Mouse (Mus musculus): ENCODE results near the gene Kcnc3. TPM values are rescaled to one million over a fixed set of nuclear protein-coding genes. Genes with fewer than 3 reads are reported as not detected.

The Kcnc3 gene
- polyA plus RNA-seq, 1 experiment from 2014 or later = 0.22 TPM

GRCm38 (mm10) chr7:44563284-44563683 lies 27.2 kb upstream of the Kcnc3 start:
- ATAC-seq (replicated peaks; ENCODE audit: low FRiP score) = no peak
- Histone ChIP-seq H3K4me1 (replicated peaks; ENCODE audit: control insufficient read depth, insufficient read depth, low read length) (no peaks in the 10 kb centered on the region), H3K9ac (ENCODE audit: low read depth, low read length) (no peak overlapping the region), H3K27ac (ENCODE audit: low read depth, low read length) (no peak overlapping the region), H3K4me2 (no peak overlapping the region), H3K27me3 (replicated peaks; ENCODE audit: control insufficient read depth, insufficient read depth, low read length) (no peaks in the 10 kb centered on the region; the same call in 1 of the 2 replicates), H3K9me3 (ENCODE audit: control insufficient read depth, low read length) (no peaks in the 10 kb centered on the region), H3K4me3 (ENCODE audit: low read depth, low read length) (no peak overlapping the region), H3K36me3 (ENCODE audit: control insufficient read depth, insufficient read depth, low read length) (no peaks in the 10 kb centered on the region)
- 38% methylated on average over 8 of the region's 8 CpGs for WGBS
- no peak for DNase-seq (ENCODE audit: low spot score)

GRCm38 (mm10) chr7:44564486-44564885 lies 26.0 kb upstream of the Kcnc3 start:
- H3K4me2 ChIP-seq = no peak overlapping the region
- peaks cover 2% of the 10 kb centered on the region; the same call in 1 of the 2 replicates for H3K27me3 ChIP-seq (replicated peaks; ENCODE audit: control insufficient read depth, insufficient read depth, low read length)
- no peak overlapping the region for H3K9ac ChIP-seq (ENCODE audit: low read depth, low read length)
- ATAC-seq (replicated peaks; ENCODE audit: low FRiP score) (no peak), DNase-seq (ENCODE audit: low spot score) (no peak)
- H3K36me3 ChIP-seq (ENCODE audit: control insufficient read depth, insufficient read depth, low read length) = no peaks in the 10 kb centered on the region
- H3K27ac ChIP-seq (ENCODE audit: low read depth, low read length) = no peak overlapping the region
- H3K9me3 ChIP-seq (ENCODE audit: control insufficient read depth, low read length) = no peaks in the 10 kb centered on the region
- H3K4me3 ChIP-seq (ENCODE audit: low read depth, low read length) = no peak overlapping the region
- H3K4me1 ChIP-seq (replicated peaks; ENCODE audit: control insufficient read depth, insufficient read depth, low read length) = no peaks in the 10 kb centered on the region
- 77% methylated on average over 10 of the region's 10 CpGs for WGBS

- Histone ChIP-seq H3K27ac (ENCODE audit: low read depth, low read length) (no peak overlapping the region), H3K4me1 (replicated peaks; ENCODE audit: control insufficient read depth, insufficient read depth, low read length) (no peaks in the 10 kb centered on the region), H3K9ac (ENCODE audit: low read depth, low read length) (no peak overlapping the region), H3K4me3 (ENCODE audit: low read depth, low read length) (no peak overlapping the region), H3K27me3 (replicated peaks; ENCODE audit: control insufficient read depth, insufficient read depth, low read length) (peaks cover 2% of the 10 kb centered on the region; the same call in 1 of the 2 replicates), H3K4me2 (no peak overlapping the region), H3K36me3 (ENCODE audit: control insufficient read depth, insufficient read depth, low read length) (no peaks in the 10 kb centered on the region), H3K9me3 (ENCODE audit: control insufficient read depth, low read length) (no peaks in the 10 kb centered on the region)
- WGBS = 58% methylated on average over 6 of the region's 6 CpGs
- ATAC-seq (replicated peaks; ENCODE audit: low FRiP score) = no peak
- DNase-seq (ENCODE audit: low spot score) = no peak
These were observed 25.1 kb upstream of the Kcnc3 start for GRCm38 (mm10) chr7:44565414-44565813.

GRCm38 (mm10) chr7:44568803-44569202 lies 21.7 kb upstream of the Kcnc3 start:
- Histone ChIP-seq H3K4me2 (no peak overlapping the region), H3K9me3 (ENCODE audit: control insufficient read depth, low read length) (no peaks in the 10 kb centered on the region), H3K27ac (ENCODE audit: low read depth, low read length) (no peak overlapping the region), H3K36me3 (ENCODE audit: control insufficient read depth, insufficient read depth, low read length) (no peaks in the 10 kb centered on the region), H3K9ac (ENCODE audit: low read depth, low read length) (no peak overlapping the region), H3K4me3 (ENCODE audit: low read depth, low read length) (no peak overlapping the region), H3K4me1 (replicated peaks; ENCODE audit: control insufficient read depth, insufficient read depth, low read length) (no peaks in the 10 kb centered on the region), H3K27me3 (replicated peaks; ENCODE audit: control insufficient read depth, insufficient read depth, low read length) (peaks cover 8% of the 10 kb centered on the region; the same call in 1 of the 2 replicates)
- WGBS = 63% methylated on average over 9 of the region's 9 CpGs
- ATAC-seq (replicated peaks; ENCODE audit: low FRiP score) (no peak), DNase-seq (ENCODE audit: low spot score) (no peak)

GRCm38 (mm10) chr7:44570989-44571388 lies 19.5 kb upstream of the Kcnc3 start:
- H3K27ac ChIP-seq (ENCODE audit: low read depth, low read length) = no peak overlapping the region
- no peak for ATAC-seq (replicated peaks; ENCODE audit: low FRiP score)

GRCm38 (mm10) chr7:44571811-44572210 lies 18.7 kb upstream of the Kcnc3 start:
- Histone ChIP-seq H3K9me3 (ENCODE audit: control insufficient read depth, low read length) (no peaks in the 10 kb centered on the region), H3K4me1 (replicated peaks; ENCODE audit: control insufficient read depth, insufficient read depth, low read length) (no peaks in the 10 kb centered on the region), H3K4me3 (ENCODE audit: low read depth, low read length) (no peak overlapping the region), H3K27me3 (replicated peaks; ENCODE audit: control insufficient read depth, insufficient read depth, low read length) (peaks cover 8% of the 10 kb centered on the region; the same call in 1 of the 2 replicates), H3K9ac (ENCODE audit: low read depth, low read length) (no peak overlapping the region), H3K4me2 (no peak overlapping the region), H3K27ac (ENCODE audit: low read depth, low read length) (no peak overlapping the region), H3K36me3 (ENCODE audit: control insufficient read depth, insufficient read depth, low read length) (no peaks in the 10 kb centered on the region)
- DNase-seq (ENCODE audit: low spot score) (no peak), ATAC-seq (replicated peaks; ENCODE audit: low FRiP score) (no peak)
- WGBS = 80% methylated on average over 4 of the region's 4 CpGs

More at GRCm38 (mm10) chr7:44570989-44571388, 19.5 kb upstream of the Kcnc3 start:
- Histone ChIP-seq H3K4me3 (ENCODE audit: low read depth, low read length) (no peak overlapping the region), H3K4me2 (no peak overlapping the region), H3K36me3 (ENCODE audit: control insufficient read depth, insufficient read depth, low read length) (no peaks in the 10 kb centered on the region), H3K9ac (ENCODE audit: low read depth, low read length) (no peak overlapping the region), H3K27me3 (replicated peaks; ENCODE audit: control insufficient read depth, insufficient read depth, low read length) (peaks cover 8% of the 10 kb centered on the region; the same call in 1 of the 2 replicates), H3K9me3 (ENCODE audit: control insufficient read depth, low read length) (no peaks in the 10 kb centered on the region), H3K4me1 (replicated peaks; ENCODE audit: control insufficient read depth, insufficient read depth, low read length) (no peaks in the 10 kb centered on the region)
- no peak for DNase-seq (ENCODE audit: low spot score)
- WGBS = 72% methylated on average over 6 of the region's 6 CpGs

- no peak within 1 kb of the TSS for H3K9ac ChIP-seq (ENCODE audit: low read depth, low read length)
- H3K4me3 ChIP-seq (ENCODE audit: low read depth, low read length) = no peak within 1 kb of the TSS
- no peaks in the 10 kb centered on the region for H3K9me3 ChIP-seq (ENCODE audit: control insufficient read depth, low read length)
- H3K27me3 ChIP-seq (replicated peaks; ENCODE audit: control insufficient read depth, insufficient read depth, low read length) = peaks cover 8% of the 10 kb centered on the region; the same call in 1 of the 2 replicates
- no peak within 1 kb of the TSS for H3K4me2 ChIP-seq
- H3K36me3 ChIP-seq (ENCODE audit: control insufficient read depth, insufficient read depth, low read length) = no peaks in the 10 kb centered on the region
- DNase-seq (ENCODE audit: low spot score) = no peak
- no peaks in the 10 kb centered on the region for H3K4me1 ChIP-seq (replicated peaks; ENCODE audit: control insufficient read depth, insufficient read depth, low read length)
- 37% methylated on average over 7 of the region's 7 CpGs for WGBS
- no peak for ATAC-seq (replicated peaks; ENCODE audit: low FRiP score)
- H3K27ac ChIP-seq (ENCODE audit: low read depth, low read length) = no peak within 1 kb of the TSS
These were observed 18.2 kb upstream of the Kcnc3 start, which contains the start of gene Napsa for GRCm38 (mm10) chr7:44572213-44572701. Gene Napsa (plus strand): TSS chr7:44572380.

- ATAC-seq (replicated peaks; ENCODE audit: low FRiP score) = no peak
- no peak overlapping the region for H3K4me2 ChIP-seq
- peaks cover 8% of the 10 kb centered on the region; the same call in 1 of the 2 replicates for H3K27me3 ChIP-seq (replicated peaks; ENCODE audit: control insufficient read depth, insufficient read depth, low read length)
- no peak overlapping the region for H3K9ac ChIP-seq (ENCODE audit: low read depth, low read length)
- no peaks in the 10 kb centered on the region for H3K4me1 ChIP-seq (replicated peaks; ENCODE audit: control insufficient read depth, insufficient read depth, low read length)
- H3K4me3 ChIP-seq (ENCODE audit: low read depth, low read length) = no peak overlapping the region
- no peaks in the 10 kb centered on the region for H3K36me3 ChIP-seq (ENCODE audit: control insufficient read depth, insufficient read depth, low read length)
- 73% methylated on average over 5 of the region's 5 CpGs for WGBS
- H3K27ac ChIP-seq (ENCODE audit: low read depth, low read length) = no peak overlapping the region
- no peak for DNase-seq (ENCODE audit: low spot score)
- no peaks in the 10 kb centered on the region for H3K9me3 ChIP-seq (ENCODE audit: control insufficient read depth, low read length)
These were observed 17.4 kb upstream of the Kcnc3 start for GRCm38 (mm10) chr7:44572956-44573484.

- Histone ChIP-seq H3K27ac (ENCODE audit: low read depth, low read length) (no peak overlapping the region), H3K9me3 (ENCODE audit: control insufficient read depth, low read length) (no peaks in the 10 kb centered on the region), H3K4me3 (ENCODE audit: low read depth, low read length) (no peak overlapping the region), H3K36me3 (ENCODE audit: control insufficient read depth, insufficient read depth, low read length) (no peaks in the 10 kb centered on the region), H3K9ac (ENCODE audit: low read depth, low read length) (no peak overlapping the region), H3K27me3 (replicated peaks; ENCODE audit: control insufficient read depth, insufficient read depth, low read length) (peaks cover 8% of the 10 kb centered on the region; the same call in 1 of the 2 replicates), H3K4me1 (replicated peaks; ENCODE audit: control insufficient read depth, insufficient read depth, low read length) (no peaks in the 10 kb centered on the region), H3K4me2 (no peak overlapping the region)
- WGBS = 39% methylated on average over 5 of the region's 5 CpGs
- ATAC-seq (replicated peaks; ENCODE audit: low FRiP score) (no peak), DNase-seq (ENCODE audit: low spot score) (no peak)
These were observed 14.1 kb upstream of the Kcnc3 start for GRCm38 (mm10) chr7:44576333-44576844.
